Mouse (Mus musculus): ENCODE measurements around the gene Rrad.

GRCm38 (mm10) chr8:104601386-104601785 is 29.7 kb downstream of the Rrad start:
- TF ChIP-seq CTCF (IDR thresholded peaks at IDR 0.05) (no peak), EP300 (IDR thresholded peaks at IDR 0.05; ENCODE audit: insufficient read depth, low read depth, low read length) (no peak)
